Mouse (Mus musculus) CH12.LX (cell line): ENCODE measurements around the gene Sgtb. TPM values are rescaled to one million over a fixed set of nuclear protein-coding genes. Genes with fewer than 3 reads are reported as not detected.

Source experiments
- DNase-seq: peaks from one replicate; pipeline ENCODE4 v3.0.0-alpha.2; 2013; ENCODE audit errors: extremely low read depth
- H3K27ac ChIP-seq: 2 replicates; pipeline ENCODE4 v1.5.1; 2012; ENCODE audit warnings: low read depth, mild to moderate bottlenecking, control low read depth, moderate library complexity; ENCODE audit not compliant: insufficient read depth
- H3K27me3 ChIP-seq: replicated peaks from 2 replicates; pipeline ENCODE3; 2012; ENCODE audit warnings: inconsistent platforms
- H3K36me3 ChIP-seq, 2 experiments: replicated peaks in 1 of 2; 2 replicates each; pipeline versions ENCODE3 to v1.6.1; 2012; ENCODE audit warnings: inconsistent platforms in 1 of 2, low read length in 1 of 2, mild to moderate bottlenecking in 1 of 2, mixed read lengths in 1 of 2, moderate library complexity in 1 of 2; ENCODE audit not compliant: control insufficient read depth in 1 of 2, insufficient read depth in 1 of 2
- H3K4me1 ChIP-seq, 2 experiments: 2 replicates each; pipeline ENCODE4 v1.6.1; 2012; ENCODE audit warnings: inconsistent platforms in 1 of 2, moderate library complexity in 1 of 2; ENCODE audit not compliant: insufficient read depth in 2 of 2, control insufficient read depth in 1 of 2
- H3K4me2 ChIP-seq: 2 replicates; pipeline ENCODE4 v1.6.1; 2012; ENCODE audit warnings: low read depth, mild to moderate bottlenecking, control low read depth; ENCODE audit not compliant: poor library complexity, insufficient read depth, severe bottlenecking
- H3K4me3 ChIP-seq, 3 experiments: fragments of 150-350 bp in 1 of 3; sonication (generic) in 1 of 3; replicated peaks in 1 of 3; 2 replicates each; pipeline versions ENCODE3 to v1.5.1; 2011 to 2012; ENCODE audit warnings: low read depth in 2 of 3, low read length in 2 of 3, mild to moderate bottlenecking in 2 of 3, moderate library complexity in 2 of 3, control low read depth in 1 of 3, improper control_type of control experiment in 1 of 3, inconsistent platforms in 1 of 3, mixed read lengths in 1 of 3; ENCODE audit not compliant: poor library complexity in 1 of 3
- H3K79me2 ChIP-seq: replicated peaks from 2 replicates; pipeline ENCODE4 v1.6.1; 2012; ENCODE audit warnings: mild to moderate bottlenecking, moderate library complexity; ENCODE audit not compliant: control insufficient read depth, poor library complexity, insufficient read depth, severe bottlenecking; ENCODE audit errors: extremely low read depth
- H3K9ac ChIP-seq: 2 replicates; pipeline ENCODE4 v1.6.1; 2012; ENCODE audit warnings: low read depth, mild to moderate bottlenecking, control low read depth, moderate library complexity; ENCODE audit not compliant: insufficient read depth
- H3K9me3 ChIP-seq: replicated peaks from 2 replicates; pipeline ENCODE3; 2012; ENCODE audit warnings: low read length, inconsistent platforms, mixed read lengths
- CHD1 ChIP-seq: IDR thresholded peaks from 2 replicates; pipeline ENCODE4 v1.6.1; 2012; ENCODE audit warnings: low read depth, low read length, improper control_type of control experiment, inconsistent platforms
- CHD2 ChIP-seq: IDR thresholded peaks from 2 replicates; pipeline ENCODE4 v1.6.1; 2011; ENCODE audit warnings: low read length, improper control_type of control experiment
- E2F4 ChIP-seq: IDR thresholded peaks from 2 replicates; pipeline ENCODE4 v1.6.1; 2011; ENCODE audit warnings: low read depth, low read length, improper control_type of control experiment; ENCODE audit not compliant: insufficient replicate concordance
- GABPA ChIP-seq: IDR thresholded peaks from 2 replicates; pipeline ENCODE4 v1.6.1; 2012; ENCODE audit warnings: low read depth, low read length, improper control_type of control experiment, inconsistent platforms; ENCODE audit not compliant: insufficient replicate concordance
- JUN ChIP-seq: IDR thresholded peaks from 2 replicates; pipeline ENCODE4 v1.6.1; 2011; ENCODE audit warnings: low read depth, mild to moderate bottlenecking, low read length, improper control_type of control experiment, moderate library complexity; ENCODE audit not compliant: insufficient read depth
- KAT2A ChIP-seq: IDR thresholded peaks from 2 replicates; pipeline ENCODE4 v1.6.1; 2012; ENCODE audit warnings: low read length, improper control_type of control experiment, inconsistent platforms; ENCODE audit not compliant: insufficient replicate concordance
- MAFK ChIP-seq: IDR thresholded peaks from 2 replicates; pipeline ENCODE4 v1.6.1; 2011; ENCODE audit warnings: low read length, improper control_type of control experiment; ENCODE audit not compliant: insufficient replicate concordance
- MAZ ChIP-seq: IDR thresholded peaks from 2 replicates; pipeline ENCODE4 v1.6.1; 2012; ENCODE audit warnings: low read depth, mild to moderate bottlenecking, inconsistent platforms, low read length, improper control_type of control experiment, moderate library complexity
- MEF2A ChIP-seq: IDR thresholded peaks from 2 replicates; pipeline ENCODE4 v1.6.1; 2014; ENCODE audit warnings: low read depth, mild to moderate bottlenecking, inconsistent platforms, low read length, improper control_type of control experiment, borderline replicate concordance
- MXI1 ChIP-seq: IDR thresholded peaks from 2 replicates; pipeline ENCODE4 v1.6.1; 2011; ENCODE audit warnings: mild to moderate bottlenecking, low read depth, low read length, improper control_type of control experiment
- MYC ChIP-seq: IDR thresholded peaks from 2 replicates; pipeline ENCODE4 v1.6.1; 2011; ENCODE audit warnings: low read depth, mild to moderate bottlenecking, improper control_type of control experiment, low read length
- NELFE ChIP-seq: IDR thresholded peaks from 2 replicates; pipeline ENCODE4 v1.6.1; 2011; ENCODE audit warnings: low read depth, low read length, improper control_type of control experiment
- NRF1 ChIP-seq: IDR thresholded peaks from 2 replicates; pipeline ENCODE4 v1.6.1; 2014; ENCODE audit warnings: low read depth, mild to moderate bottlenecking, inconsistent platforms, low read length, improper control_type of control experiment, moderate library complexity
- PAX5 ChIP-seq: IDR thresholded peaks from 2 replicates; pipeline ENCODE4 v1.6.1; 2012; ENCODE audit warnings: low read length, inconsistent platforms, mixed read lengths
- POLR2AphosphoS2 ChIP-seq: IDR thresholded peaks from 2 replicates; pipeline ENCODE4 v1.6.1; 2011; ENCODE audit warnings: low read depth, low read length, improper control_type of control experiment
- TBP ChIP-seq: conservative IDR thresholded peaks from 2 replicates; pipeline ENCODE4 v1.6.1; 2011; ENCODE audit warnings: low read depth, low read length, improper control_type of control experiment
- TCF12 ChIP-seq: IDR thresholded peaks from 2 replicates; pipeline ENCODE4 v1.6.1; 2014; ENCODE audit warnings: low read depth, mild to moderate bottlenecking, inconsistent platforms, low read length, improper control_type of control experiment
- UBTF ChIP-seq: IDR thresholded peaks from 2 replicates; pipeline ENCODE4 v1.6.1; 2012; ENCODE audit warnings: low read depth, mild to moderate bottlenecking, inconsistent platforms, low read length, improper control_type of control experiment, moderate library complexity
- USF1 ChIP-seq: IDR thresholded peaks from 2 replicates; pipeline ENCODE4 v1.6.1; 2014; ENCODE audit warnings: low read depth, mild to moderate bottlenecking, inconsistent platforms, low read length, improper control_type of control experiment
- ZC3H11A ChIP-seq: IDR thresholded peaks from 2 replicates; pipeline ENCODE4 v1.6.1; 2012; ENCODE audit warnings: low read depth, mild to moderate bottlenecking, inconsistent platforms, low read length, improper control_type of control experiment
- ZKSCAN1 ChIP-seq: IDR thresholded peaks from 2 replicates; pipeline ENCODE4 v1.6.1; 2012; ENCODE audit warnings: low read depth, inconsistent platforms, low read length, improper control_type of control experiment, borderline replicate concordance
- dilution Hi-C: fragments of 300-500 bp; cut with MboI; formaldehyde crosslinking; loops from 2 replicates; pipeline ENCODE4 v1.14.3; 2020; ENCODE audit warnings: low sequenced_read_pairs; ENCODE audit not compliant: extremely low pct_unique_long_range_greater_than_20kb, extremely low pct_ligation_motif_present
- in situ Hi-C: fragments of 300-500 bp; cut with MboI; formaldehyde crosslinking; loops from 3 replicates; pipeline ENCODE4 v1.14.3; 2019; ENCODE audit warnings: low sequenced_read_pairs, low pct_ligation_motif_present, low pct_unique_long_range_greater_than_20kb, mixed read lengths
- polyA plus RNA-seq: library from polyadenylated mRNA; unstranded; fragments of >175 nt; gene quantifications from 2 replicates; pipeline ENCODE4 v1.2.1, GENCODE M21; 2012; ENCODE audit warnings: low read depth; ENCODE audit not compliant: insufficient read length
- total RNA-seq, 2 experiments: library from RNA; depleted of rRNA; stranded (reverse); fragments of 300-350 nt in 1 of 2; fragments of >200 nt in 1 of 2; gene quantifications; 2 replicates each; pipeline ENCODE4 v1.2.3; 2012 to 2014

Sgtb gene
- total and polyA plus RNA-seq, 3 experiments: 3.1 to 5.0 (median 3.5) TPM

DNA sequence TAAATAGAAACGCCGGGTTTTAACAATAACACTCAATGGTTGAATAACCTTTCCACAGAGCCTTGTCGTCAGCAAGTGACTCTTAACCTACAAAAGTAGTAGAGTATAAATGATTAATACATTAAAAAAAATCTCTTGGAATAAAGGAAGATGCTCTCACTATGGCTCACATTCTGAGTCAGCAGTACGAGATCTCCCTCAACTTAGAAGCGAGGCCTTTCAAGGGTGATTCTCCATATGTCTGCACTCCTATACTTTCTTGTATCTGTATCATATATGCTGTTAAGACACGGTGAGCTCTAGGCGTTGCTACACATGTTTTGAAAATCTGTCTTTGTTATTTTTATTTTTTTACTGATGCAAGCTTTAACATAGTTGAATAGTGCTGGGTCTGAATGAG lies 985 bp downstream of the Sgtb start:
- dilution Hi-C loops (no loop called here), in situ Hi-C loops (no loop called here)
- H3K4me1 ChIP-seq: peaks cover 0 to 16% of the 10 kb centered on the region in 2 experiments; a peak in 2 of 4 replicates
- H3K79me2 ChIP-seq: peaks cover 18% of the 10 kb centered on the region
- H3K4me2 ChIP-seq: peak overlapping the region; percentile 30
- peaks cover 0 to 28% of the 10 kb centered on the region in 2 experiments for H3K36me3 ChIP-seq
- H3K27ac ChIP-seq: no peak overlapping the region
- H3K9ac ChIP-seq: peak overlapping the region; percentile 39
- peak overlapping the region; percentile 69 to 87 (median 69) for H3K4me3 ChIP-seq
- TF ChIP-seq MXI1 (no peak; the same call in 1 of the 2 replicates), KAT2A (no peak), NELFE (no peak), MYC (0 out of 2 replicates have a peak, but pooled peaks have one; percentile 22), MAFK (0 out of 2 replicates have a peak, but pooled peaks have one; percentile 18), E2F4 (no peak), GABPA (no peak), CHD1 (no peak), POLR2AphosphoS2 (no peak)
- H3K9me3 ChIP-seq: no peaks in the 10 kb centered on the region
- no peaks in the 10 kb centered on the region for H3K27me3 ChIP-seq
- no peak for DNase-seq

DNA sequence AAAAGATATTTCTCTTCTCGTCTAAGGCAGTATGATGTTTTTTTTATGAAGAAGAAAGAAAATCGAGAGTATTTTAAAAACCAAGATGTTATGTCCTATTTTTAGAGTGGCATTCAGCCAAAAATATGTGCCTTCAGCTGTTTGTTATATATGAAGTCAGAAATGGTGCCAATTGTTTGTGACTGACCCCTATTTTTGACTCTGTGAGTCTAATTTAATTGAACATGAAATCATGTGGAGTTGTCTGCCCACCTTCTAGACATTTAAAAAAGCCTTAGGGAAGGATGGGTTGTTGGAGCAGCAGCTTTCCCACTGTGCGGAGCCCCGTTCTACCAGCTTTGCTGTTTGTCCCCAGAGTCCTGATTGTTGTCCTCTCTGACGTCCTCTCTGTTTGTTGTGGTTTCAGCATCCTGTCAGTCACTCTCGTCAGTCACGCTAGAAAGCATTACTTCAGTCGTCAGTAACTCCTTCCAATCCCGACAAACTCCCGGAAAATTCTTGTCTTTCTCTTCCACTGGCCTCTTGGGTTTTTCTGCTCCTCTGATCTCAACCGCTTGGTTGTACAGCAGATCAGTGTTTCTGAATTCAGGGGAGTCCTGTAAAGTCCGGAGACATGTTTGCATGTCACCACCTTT lies 2.8 kb downstream of the Sgtb start:
- TF ChIP-seq CHD1 (no peak), ZC3H11A (no peak), USF1 (no peak), PAX5 (no peak), MYC (no peak), CHD2 (no peak), MEF2A (no peak), TBP (no peak), GABPA (no peak), POLR2AphosphoS2 (no peak), JUN (no peak), ZKSCAN1 (no peak), MXI1 (no peak), NRF1 (no peak), UBTF (no peak), E2F4 (no peak), TCF12 (no peak), MAZ (no peak), KAT2A (no peak)
- Histone ChIP-seq H3K27me3 (no peaks in the 10 kb centered on the region), H3K9me3 (no peaks in the 10 kb centered on the region), H3K4me2 (no peak overlapping the region), H3K36me3 (peaks cover 0 to 24% of the 10 kb centered on the region in 2 experiments), H3K9ac (no peak overlapping the region), H3K4me3 (no peak overlapping the region), H3K79me2 (peaks cover 10% of the 10 kb centered on the region), H3K27ac (no peak overlapping the region), H3K4me1 (peaks cover 0 to 11% of the 10 kb centered on the region in 2 experiments; a peak in 2 of 4 replicates)
- no peak for DNase-seq
- dilution Hi-C loops (no loop called here), in situ Hi-C loops (no loop called here)
